ENCODE assay signal across 10 mouse cellular contexts in genomic region chr17:31389432-31390050, GRCm38 (mm10). TPM values are rescaled to one million over a fixed set of nuclear protein-coding genes. Genes with fewer than 3 reads are reported as not detected.
DNase-seq lines count a peak whose midpoint lies in the region; ATAC-seq and TF ChIP-seq lines count a peak whose summit lies in the region.
"Had no signal": no experiment of that assay in that cellular context is flagged by ENCODE, and none has a peak within 500 bp of the region (broad histone marks: within the 10 kb centered on the region; RNA-seq: fewer than 3 reads in every experiment).

No protein-coding gene starts in this region.

- H3K27ac ChIP-seq in forebrain, embryonic 10.5 days = peak overlapping the region; percentile 63
- H3K27ac ChIP-seq in forebrain, embryonic 11.5 days (ENCODE audit: low read depth, low read length) = no peak overlapping the region
- H3K27ac ChIP-seq in lung, embryonic 14.5 days (ENCODE audit: low read depth) = peak overlapping the region; percentile 72
- peak overlapping the region; percentile 50 for H3K27ac ChIP-seq in intestine, embryonic 16.5 days (ENCODE audit: low read length)
- peak overlapping the region; percentile 69 for H3K27ac ChIP-seq in stomach, embryonic 16.5 days (ENCODE audit: low read length)
- H3K27ac ChIP-seq: liver, embryonic 13.5 days had no signal

- H3K4me1 ChIP-seq in forebrain, embryonic 10.5 days = peaks cover 68% of the 10 kb centered on the region
- H3K4me1 ChIP-seq in forebrain, embryonic 11.5 days (replicated peaks; ENCODE audit: control insufficient read depth, insufficient read depth, low read length) = peaks cover 11% of the 10 kb centered on the region
- peaks cover 40% of the 10 kb centered on the region for H3K4me1 ChIP-seq in lung, embryonic 14.5 days (ENCODE audit: insufficient read depth)
- H3K4me1 ChIP-seq in intestine, embryonic 16.5 days (ENCODE audit: control insufficient read depth, insufficient read depth, low read length) = peaks cover 72% of the 10 kb centered on the region
- H3K4me1 ChIP-seq in stomach, embryonic 16.5 days (ENCODE audit: control insufficient read depth, insufficient read depth, low read length) = peaks cover 49% of the 10 kb centered on the region

- no peak for TF ChIP-seq CTCF in lung, embryonic 14.5 days (IDR thresholded peaks at IDR 0.05; ENCODE audit: low read depth)

- 75% methylated on average over 3 of the region's 3 CpGs for WGBS in forebrain, embryonic 10.5 days
- WGBS in forebrain, embryonic 11.5 days = 87% methylated on average over 3 of the region's 3 CpGs
- WGBS in lung, embryonic 14.5 days = 84% methylated on average over 3 of the region's 3 CpGs
- 84% methylated on average over 3 of the region's 3 CpGs for WGBS in intestine, embryonic 16.5 days
- WGBS in stomach, embryonic 16.5 days = 74% methylated on average over 3 of the region's 3 CpGs

- H3K9me3 ChIP-seq in forebrain, embryonic 10.5 days = no peaks in the 10 kb centered on the region
- no peaks in the 10 kb centered on the region for H3K9me3 ChIP-seq in forebrain, embryonic 11.5 days (ENCODE audit: control insufficient read depth, low read length)
- no peaks in the 10 kb centered on the region for H3K9me3 ChIP-seq in lung, embryonic 14.5 days (ENCODE audit: low read depth, low read length)
- H3K9me3 ChIP-seq in intestine, embryonic 16.5 days (ENCODE audit: control insufficient read depth, low read length) = no peaks in the 10 kb centered on the region
- H3K9me3 ChIP-seq in stomach, embryonic 16.5 days (replicated peaks; ENCODE audit: control insufficient read depth, low read length) = no peaks in the 10 kb centered on the region
- H3K9me3 ChIP-seq: liver, embryonic 13.5 days had no signal

- no peak overlapping the region for H3K4me3 ChIP-seq in forebrain, embryonic 10.5 days
- no peak overlapping the region for H3K4me3 ChIP-seq in forebrain, embryonic 11.5 days (ENCODE audit: low read depth, low read length)
- no peak overlapping the region for H3K4me3 ChIP-seq in lung, embryonic 14.5 days (ENCODE audit: low read depth, low read length)
- no peak overlapping the region for H3K4me3 ChIP-seq in intestine, embryonic 16.5 days (ENCODE audit: low read length)
- H3K4me3 ChIP-seq in stomach, embryonic 16.5 days (replicated peaks; ENCODE audit: low read length) = no peak overlapping the region
- H3K4me3 ChIP-seq: liver, embryonic 13.5 days had no signal

- ATAC-seq in forebrain, embryonic 11.5 days (replicated peaks; ENCODE audit: low FRiP score) = no peak
- ATAC-seq in lung, embryonic 14.5 days (ENCODE audit: insufficient read depth) = no peak
- ATAC-seq in intestine, embryonic 16.5 days = no peak
- ATAC-seq in stomach, embryonic 16.5 days (ENCODE audit: insufficient read depth, low FRiP score) = no peak

- H3K36me3 ChIP-seq in forebrain, embryonic 10.5 days (replicated peaks) = no peaks in the 10 kb centered on the region
- no peaks in the 10 kb centered on the region for H3K36me3 ChIP-seq in forebrain, embryonic 11.5 days (ENCODE audit: control insufficient read depth, insufficient read depth, low read length)
- 0 out of 2 replicates have a peak, but pooled peaks cover 5% of the 10 kb centered on the region for H3K36me3 ChIP-seq in lung, embryonic 14.5 days (ENCODE audit: insufficient read depth)
- no peaks in the 10 kb centered on the region for H3K36me3 ChIP-seq in intestine, embryonic 16.5 days (ENCODE audit: control insufficient read depth, insufficient read depth, low read length)
- no peaks in the 10 kb centered on the region for H3K36me3 ChIP-seq in stomach, embryonic 16.5 days (ENCODE audit: control insufficient read depth, insufficient read depth, low read length)
- H3K36me3 ChIP-seq: liver, embryonic 13.5 days had no signal

- peaks cover 47% of the 10 kb centered on the region for H3K27me3 ChIP-seq in forebrain, embryonic 10.5 days (ENCODE audit: poor library complexity, severe bottlenecking)
- no peaks in the 10 kb centered on the region for H3K27me3 ChIP-seq in forebrain, embryonic 11.5 days (ENCODE audit: control insufficient read depth, insufficient read depth, low read length)
- H3K27me3 ChIP-seq in lung, embryonic 14.5 days (ENCODE audit: insufficient read depth, low read length) = no peaks in the 10 kb centered on the region
- H3K27me3 ChIP-seq in intestine, embryonic 16.5 days (replicated peaks; ENCODE audit: control insufficient read depth, insufficient read depth, low read length) = no peaks in the 10 kb centered on the region
- H3K27me3 ChIP-seq in stomach, embryonic 16.5 days (ENCODE audit: control insufficient read depth, insufficient read depth, low read length) = no peaks in the 10 kb centered on the region

- H3K4me2 ChIP-seq in forebrain, embryonic 11.5 days (ENCODE audit: low read depth, low read length, severe bottlenecking) = no peak overlapping the region
- peak overlapping the region; percentile 27; the same call in 1 of the 2 replicates for H3K4me2 ChIP-seq in lung, embryonic 14.5 days
- H3K4me2 ChIP-seq in intestine, embryonic 16.5 days (ENCODE audit: low read depth, low read length) = peak overlapping the region; percentile 29; the same call in 1 of the 2 replicates
- H3K4me2 ChIP-seq in stomach, embryonic 16.5 days (ENCODE audit: low read depth, low read length) = peak overlapping the region; percentile 23
- H3K4me2 ChIP-seq: heart, embryonic 11.5 days; liver, embryonic 13.5 days had no signal

- no peak for DNase-seq in forebrain, embryonic 10.5 days (ENCODE audit: extremely low spot score, low spot score)
- DNase-seq in forebrain, embryonic 11.5 days (ENCODE audit: low spot score) = no peak
- DNase-seq in lung, embryonic 14.5 days = peak; percentile 78
- no peak for DNase-seq in lung, adult 18-20 months
- no peak for DNase-seq in embryo, embryonic 9.5 days (ENCODE audit: extremely low spot score)
- no peak for DNase-seq in right cerebral cortex, postnatal 14 days
- DNase-seq: liver, embryonic 13.5 days had no signal

- no peak overlapping the region for H3K9ac ChIP-seq in forebrain, embryonic 11.5 days (ENCODE audit: low read length)
- no peak overlapping the region for H3K9ac ChIP-seq in lung, embryonic 14.5 days
- peak overlapping the region; percentile 27; the same call in 1 of the 2 replicates for H3K9ac ChIP-seq in intestine, embryonic 16.5 days (ENCODE audit: low read depth, low read length)
- H3K9ac ChIP-seq in stomach, embryonic 16.5 days (ENCODE audit: low read length) = peak overlapping the region; percentile 36; the same call in 1 of the 2 replicates
- H3K9ac ChIP-seq: liver, embryonic 13.5 days had no signal

RNA-seq across cellular contexts. Expression of gene Pde9a, which starts 3.5 kb away (rescaled TPM):
- polyA plus RNA-seq in forebrain, embryonic 10.5 days (2016; fragmentation: Nextera tagmentation; extraction: Ambion mirVana) = 16.6 and 16.8 TPM in 2 replicates
- 30.4 and 33.7 TPM in 2 replicates for polyA plus RNA-seq in forebrain, embryonic 11.5 days (2014; fragmentation: Nextera tagmentation; extraction: Ambion mirVana)
- 35.8 and 36.7 TPM in 2 replicates for polyA plus RNA-seq in lung, embryonic 14.5 days (2014; fragmentation: Nextera tagmentation; extraction: Ambion mirVana)
- polyA plus RNA-seq in intestine, embryonic 16.5 days (2015; fragmentation: Nextera tagmentation; extraction: Ambion mirVana) = 62.5 and 65.2 TPM in 2 replicates
- polyA plus RNA-seq in stomach, embryonic 16.5 days (2015; fragmentation: Nextera tagmentation; extraction: Ambion mirVana) = 28.0 and 31.1 TPM in 2 replicates

Comparison
In these comparisons a context has a peak if more than half of its experiments do, and no peak if none do; other contexts are left out.
1. H3K9ac ChIP-seq: peak in intestine, embryonic 16.5 days (single experiment) and stomach, embryonic 16.5 days (single experiment); none in forebrain, embryonic 11.5 days (single experiment) and lung, embryonic 14.5 days (single experiment).